Mouse (Mus musculus) heart, postnatal 4 days (tissue): ENCODE data around the gene Cdcp1. TPM values are rescaled to one million over a fixed set of nuclear protein-coding genes. Genes with fewer than 3 reads are reported as not detected.

Source experiments
- DNase-seq: peaks from one replicate; pipeline ENCODE4 v3.0.0; 2021
- total RNA-seq, 2 experiments: library from RNA; stranded (reverse); gene quantifications; 2 replicates each; pipeline ENCODE4 v1.2.3; 2021

The Cdcp1 gene
- total RNA-seq, result under 1 TPM; 0.10 to 0.25 TPM

DNA sequence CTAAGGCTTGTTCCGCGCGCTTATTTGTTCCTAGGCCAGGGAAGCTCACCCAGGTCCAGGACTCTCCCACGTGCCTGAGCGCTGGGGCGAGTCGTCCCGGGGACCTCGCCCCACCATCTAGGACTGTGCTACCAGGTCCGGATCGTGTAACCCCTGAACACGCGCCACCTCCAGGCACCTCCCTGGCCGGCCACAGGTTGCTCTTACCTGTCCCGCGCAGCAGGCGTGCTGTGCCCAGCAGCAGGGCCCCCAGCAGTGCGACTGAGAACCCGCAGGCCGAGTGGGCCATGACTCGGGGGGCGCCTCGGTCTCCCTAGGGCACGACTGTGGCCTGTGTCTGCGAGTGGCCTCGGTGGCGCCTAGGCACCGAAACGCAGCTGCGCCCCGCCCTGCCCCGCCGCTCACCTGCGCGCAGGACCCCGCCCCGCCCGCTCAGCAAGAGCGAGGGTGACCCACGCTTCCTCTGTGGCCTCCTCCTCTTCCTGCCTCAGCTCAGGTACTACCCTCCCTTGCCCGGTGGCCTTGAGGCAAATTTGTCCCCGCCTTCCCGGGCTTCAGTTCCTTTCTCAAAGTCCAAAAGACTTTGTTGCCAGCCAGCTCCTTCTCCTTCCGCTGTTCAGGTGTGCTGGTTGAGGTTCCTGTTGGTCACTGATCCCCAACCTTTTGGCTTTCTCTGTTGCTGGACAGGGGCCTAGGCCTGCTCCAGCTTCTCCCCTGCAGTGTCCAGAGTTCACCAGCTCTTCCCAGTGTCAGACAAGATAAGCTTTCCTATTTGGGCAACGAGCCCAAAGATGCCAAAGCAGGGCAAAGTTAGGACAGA lies at the start of gene Cdcp1:
Gene Cdcp1, minus strand, starts transcription at position 418 of the 820 bp plus-strand sequence.
- DNase-seq, result no peak

DNA sequence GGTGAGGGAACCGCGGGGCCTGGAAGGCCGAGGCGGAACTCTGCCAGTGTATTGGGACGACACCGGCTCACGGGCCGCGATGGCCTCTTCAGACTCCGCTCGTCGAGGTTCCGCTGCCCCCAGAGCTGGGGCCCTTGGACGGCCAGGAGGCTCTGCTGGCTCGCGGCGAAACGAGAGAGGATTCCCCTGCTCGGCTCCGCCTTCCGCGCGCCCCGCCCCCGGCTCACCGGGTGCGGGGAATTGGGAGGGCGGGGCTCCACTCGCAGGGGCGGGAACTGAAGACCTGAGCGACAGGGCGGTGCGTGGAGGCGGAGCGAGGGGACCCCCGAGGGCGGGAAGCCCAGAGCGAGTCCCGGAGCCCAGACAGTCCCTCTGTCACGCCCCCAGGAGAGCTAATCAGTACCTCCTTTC lies 44.8 kb upstream of the Cdcp1 start, which contains the start of gene Tmem158:
Gene Tmem158, minus strand, starts transcription at position 154 of the 411 bp plus-strand sequence.
- DNase-seq, result peak; percentile 85

- peak; percentile 40 for DNase-seq
Observed at GRCm38 (mm10) chr9:123259896-123260610, 44.2 kb upstream of the Cdcp1 start.

DNA sequence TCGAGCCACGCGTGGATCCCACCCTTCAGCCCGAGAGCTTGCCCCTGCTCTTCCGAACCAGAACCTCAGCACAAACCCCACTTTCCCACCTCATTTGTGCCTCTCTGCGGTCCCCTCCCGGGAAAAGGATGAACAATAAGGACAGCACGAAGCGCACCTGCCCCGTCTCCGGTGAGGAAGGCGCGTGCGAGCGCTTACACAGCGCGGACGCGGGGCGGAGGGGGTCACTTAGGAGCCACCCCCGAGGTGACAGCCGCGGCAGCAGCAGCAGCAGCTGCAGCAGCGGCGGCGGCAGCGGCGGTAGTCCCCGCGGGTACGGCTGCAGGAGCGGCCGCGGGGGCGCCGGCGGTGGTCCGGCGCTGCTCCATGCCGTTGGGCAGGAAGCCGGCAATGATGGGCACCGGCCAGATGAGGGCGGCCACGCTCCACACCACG lies 43.6 kb upstream of the Cdcp1 start:
- peak; percentile 90 for DNase-seq

GRCm38 (mm10) chr9:123258796-123259195 lies 43.0 kb upstream of the Cdcp1 start:
- DNase-seq, result no peak

GRCm38 (mm10) chr9:123255736-123256135 lies 39.9 kb upstream of the Cdcp1 start:
- no peak for DNase-seq

GRCm38 (mm10) chr9:123247992-123248391 lies 32.2 kb upstream of the Cdcp1 start:
- DNase-seq, result no peak

DNA sequence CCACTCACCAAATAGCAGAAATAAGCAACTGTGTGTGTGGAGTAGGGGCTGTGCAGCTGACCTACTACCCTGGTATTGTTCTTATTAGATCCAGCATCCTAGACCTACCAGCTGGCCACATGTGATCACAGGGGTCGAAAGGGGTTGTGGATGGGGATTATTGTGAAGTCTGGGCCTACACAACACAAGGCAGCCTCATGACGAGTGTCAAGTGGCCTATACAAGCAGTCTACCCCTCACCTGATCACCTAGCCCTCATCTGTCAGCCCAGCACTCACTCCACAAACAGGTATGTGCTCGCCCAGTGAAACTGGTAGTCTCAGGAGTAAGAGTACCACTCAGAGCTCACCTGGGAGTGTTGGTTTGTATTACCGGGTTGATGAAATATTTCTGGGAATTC lies 29.3 kb upstream of the Cdcp1 start:
- no peak for DNase-seq

- DNase-seq, result no peak
Observed at GRCm38 (mm10) chr9:123243988-123244387, 28.1 kb upstream of the Cdcp1 start.

- no peak for DNase-seq
Observed at GRCm38 (mm10) chr9:123241191-123241590, 25.4 kb upstream of the Cdcp1 start.

- DNase-seq, result no peak
Observed at GRCm38 (mm10) chr9:123240751-123241150, 24.9 kb upstream of the Cdcp1 start.

- DNase-seq, result no peak
Observed at GRCm38 (mm10) chr9:123240271-123240670, 24.4 kb upstream of the Cdcp1 start.

DNA sequence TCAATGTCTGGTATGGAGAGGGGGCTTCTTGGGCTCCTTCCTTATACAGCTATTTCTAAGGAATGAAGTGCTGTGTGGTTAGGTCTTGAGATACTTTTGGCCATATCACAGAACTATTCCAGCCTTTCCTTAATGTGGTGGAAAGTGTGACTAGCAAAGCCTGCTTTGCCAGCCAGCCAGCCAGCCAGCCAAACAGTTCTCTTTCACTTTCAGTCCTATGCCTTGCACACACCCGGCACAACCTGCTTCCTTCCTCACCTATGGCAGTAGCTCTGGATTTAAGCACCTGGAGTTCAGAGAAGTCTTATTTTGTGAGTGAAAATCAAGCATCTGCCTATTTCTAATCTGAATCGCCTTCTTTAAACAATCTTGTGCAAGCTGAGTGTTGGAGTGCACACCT lies 23.8 kb upstream of the Cdcp1 start:
- no peak for DNase-seq

- DNase-seq, result no peak
Observed at GRCm38 (mm10) chr9:123238256-123239045, 22.6 kb upstream of the Cdcp1 start.

DNA sequence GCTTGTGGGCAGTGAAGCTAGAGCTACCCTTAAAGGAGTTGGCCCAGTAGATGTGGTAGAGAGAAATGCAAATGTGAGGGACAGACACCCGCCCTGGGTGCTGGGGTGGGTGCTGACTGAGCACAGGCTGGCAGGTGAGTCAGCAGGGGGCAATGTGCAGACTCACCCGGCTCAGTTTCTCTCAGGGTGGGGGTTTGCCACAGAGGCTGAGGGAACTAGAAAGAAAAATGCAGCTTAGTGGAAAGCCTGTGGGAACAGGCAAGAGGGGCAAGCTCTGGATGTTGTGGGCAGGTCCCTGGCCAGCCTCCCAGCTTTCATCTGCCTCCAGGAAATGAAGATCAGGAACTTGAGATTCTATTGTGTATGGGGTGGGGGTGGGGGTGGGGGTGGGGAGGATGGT lies 21.9 kb upstream of the Cdcp1 start:
- DNase-seq, result peak; percentile 63

DNA sequence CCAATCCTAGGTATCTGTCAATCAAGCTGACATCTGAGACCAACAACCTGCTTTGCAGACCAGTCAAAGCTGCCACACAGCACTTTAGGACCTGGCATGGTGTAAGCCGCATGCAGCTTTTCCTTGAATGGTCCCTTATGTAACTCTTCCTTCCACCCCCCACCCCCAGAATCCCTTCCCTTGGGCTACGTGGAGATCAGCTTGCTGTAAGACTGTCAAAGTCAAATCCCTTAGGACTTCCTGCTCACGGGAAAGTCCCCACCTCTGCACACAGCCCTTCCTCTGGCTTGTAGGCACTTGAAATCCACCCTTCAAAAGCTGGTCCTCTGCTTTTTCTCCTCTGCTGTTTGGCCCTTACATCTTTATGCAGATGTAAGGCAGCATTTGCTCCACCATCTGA lies 19.8 kb upstream of the Cdcp1 start:
- no peak for DNase-seq

DNA sequence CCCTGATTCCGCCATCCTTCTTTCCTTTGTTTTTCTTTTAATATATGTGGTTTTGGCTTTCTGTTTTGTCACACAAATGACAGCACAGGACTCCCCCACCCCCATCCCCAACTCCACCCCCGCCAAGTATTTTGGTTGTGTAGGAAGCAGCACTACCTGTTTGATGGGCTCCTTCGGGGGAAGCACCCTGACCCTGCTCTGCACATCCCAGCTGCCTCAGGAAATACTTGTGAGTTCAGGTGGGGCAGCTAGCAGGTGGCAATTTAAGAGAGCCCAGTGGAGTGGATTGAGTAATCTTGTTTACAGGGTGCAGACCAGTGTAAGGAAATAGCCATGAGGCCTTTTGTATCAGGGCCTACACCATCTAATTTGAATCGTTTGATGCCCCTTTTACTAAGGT lies 14.0 kb upstream of the Cdcp1 start:
- no peak for DNase-seq

DNA sequence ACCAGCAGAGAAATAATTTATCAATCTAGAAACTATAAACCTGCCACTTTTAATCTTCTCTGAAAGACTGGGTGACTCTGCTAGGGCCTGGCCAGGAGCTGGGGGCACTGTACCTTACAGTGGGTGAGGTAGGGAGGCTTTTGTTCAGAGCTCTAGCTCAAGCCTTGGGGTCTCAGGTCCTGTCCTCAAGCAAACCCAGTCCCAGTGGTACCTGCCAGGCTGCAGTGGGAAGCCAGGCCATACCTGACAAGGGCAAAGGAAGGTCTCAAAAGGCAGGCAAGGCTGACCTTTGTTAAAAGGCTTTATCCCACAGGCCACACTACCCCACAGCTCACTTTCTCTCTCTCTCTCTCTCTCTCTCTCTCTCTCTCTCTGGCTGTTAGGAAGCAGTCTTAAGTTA lies 12.8 kb upstream of the Cdcp1 start:
- DNase-seq, result no peak

DNA sequence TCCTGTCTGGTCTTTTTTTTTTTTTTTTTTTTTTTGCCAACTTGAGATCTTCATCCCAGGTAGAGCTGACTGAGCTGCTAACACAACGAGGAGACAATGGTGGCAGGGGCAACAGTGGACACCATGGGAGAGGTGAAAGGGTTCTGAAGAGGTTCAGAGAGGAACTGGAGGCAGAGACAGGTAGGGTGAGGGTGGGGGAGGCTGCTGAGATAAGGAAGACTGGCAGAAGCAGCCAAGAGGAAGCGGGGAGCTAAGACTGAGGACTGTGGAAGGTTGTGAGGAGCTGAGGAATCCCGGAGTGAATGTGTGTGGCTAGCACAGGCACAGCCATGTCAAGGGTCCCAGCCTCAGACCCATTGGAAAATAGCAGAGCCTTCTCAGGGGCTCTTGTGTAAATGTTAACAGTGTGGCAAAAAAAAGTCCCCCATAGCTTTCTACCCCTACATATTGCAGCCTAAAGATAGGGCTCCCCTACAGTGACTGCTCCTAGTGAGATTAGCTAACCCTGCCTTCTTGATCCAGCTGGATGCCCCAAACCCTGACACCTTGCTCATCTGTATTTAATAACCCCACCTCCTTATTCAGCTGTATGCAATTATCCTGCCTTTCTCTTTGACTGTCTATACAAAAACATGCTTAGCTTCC lies 11.4 kb upstream of the Cdcp1 start:
- DNase-seq, result no peak

DNA sequence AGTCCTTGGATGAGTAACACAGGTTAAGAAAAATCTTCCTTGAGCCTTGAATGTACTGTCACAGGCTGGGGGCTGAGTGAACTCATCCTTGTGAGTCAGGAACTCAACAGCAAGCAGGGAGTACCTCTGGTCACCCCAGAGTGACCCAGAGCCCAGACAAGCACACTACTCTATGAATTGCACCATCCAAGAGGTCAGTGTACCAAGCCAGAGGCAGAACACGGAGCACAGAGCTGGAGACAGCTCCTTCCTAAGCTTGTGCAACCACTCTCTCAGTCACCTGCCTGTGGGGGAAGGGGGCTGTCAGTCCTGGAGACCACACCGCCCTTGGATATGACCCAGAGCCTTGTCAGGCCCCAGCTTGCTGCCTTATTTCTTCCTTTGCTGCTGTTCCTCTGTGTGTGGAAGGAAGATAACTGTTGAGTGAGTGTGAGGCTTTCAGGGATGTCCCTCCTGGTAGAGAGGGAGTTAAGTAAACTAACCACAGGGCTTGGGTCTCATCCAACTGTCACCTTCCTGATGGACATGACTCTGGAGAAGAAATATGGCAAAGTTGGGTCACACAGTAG lies 9.1 kb upstream of the Cdcp1 start:
- DNase-seq, result no peak

DNA sequence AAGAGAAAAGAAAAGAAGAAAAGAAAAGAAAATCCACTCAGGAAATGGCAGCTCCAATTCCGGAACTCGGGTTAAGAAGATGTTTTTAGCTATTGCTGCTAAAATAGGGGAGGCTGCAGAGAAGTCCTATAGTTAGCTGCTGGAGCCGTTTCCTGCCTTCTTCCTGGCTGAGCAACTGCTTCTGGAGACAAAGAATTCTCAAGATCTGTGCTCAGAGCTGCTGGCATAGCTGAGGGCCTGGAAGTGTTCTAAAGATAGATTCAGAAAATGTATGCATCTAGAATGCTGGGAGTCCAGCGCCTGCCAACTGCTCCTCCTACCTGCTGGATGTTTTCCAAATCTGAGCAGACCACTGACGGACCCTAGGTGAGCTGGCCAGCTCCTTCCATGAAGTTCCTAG lies 4.0 kb upstream of the Cdcp1 start:
- no peak for DNase-seq

- DNase-seq, result no peak
Observed at GRCm38 (mm10) chr9:123213371-123213770, 2.5 kb downstream of the Cdcp1 start.
